Mouse (Mus musculus) limb, embryonic 10.5 days (tissue): ENCODE results near the gene Gpr137c. TPM values are rescaled to one million over a fixed set of nuclear protein-coding genes. Genes with fewer than 3 reads are reported as not detected.

Experiments
- DNase-seq: peaks from one replicate; pipeline ENCODE4 v3.0.0-alpha.2; 2017; ENCODE audit warnings: low spot score
- H3K27ac ChIP-seq: fragments of 300-500 bp; sonication (generic); 2 replicates; pipeline ENCODE4 v1.5.1; 2016; ENCODE audit warnings: mild to moderate bottlenecking
- H3K27me3 ChIP-seq: fragments of 300-500 bp; sonication (generic); 2 replicates; pipeline ENCODE4 v1.6.1; 2016; ENCODE audit warnings: low read depth, mild to moderate bottlenecking; ENCODE audit not compliant: poor library complexity, severe bottlenecking
- H3K36me3 ChIP-seq: fragments of 300-500 bp; sonication (generic); 2 replicates; pipeline ENCODE4 v1.6.1; 2016; ENCODE audit warnings: mild to moderate bottlenecking, moderate library complexity
- H3K4me1 ChIP-seq: fragments of 300-500 bp; sonication (generic); 2 replicates; pipeline ENCODE4 v1.6.1; 2016
- H3K4me3 ChIP-seq: fragments of 300-500 bp; sonication (generic); 2 replicates; pipeline ENCODE4 v1.5.1; 2016; ENCODE audit warnings: mild to moderate bottlenecking, moderate library complexity
- H3K9me3 ChIP-seq: fragments of 300-500 bp; sonication (generic); replicated peaks from 2 replicates; pipeline ENCODE4 v1.6.1; 2016; ENCODE audit warnings: mild to moderate bottlenecking
- WGBS: fragments of 180-500 bp; shearing (Covaris S2); methylation state at CpG from one replicate; pipeline ENCODE4 v1.1.7; 2016; 5-methylcytosine and 5-hydroxymethylcytosine counted together
- polyA plus RNA-seq: library from polyadenylated mRNA; unstranded; fragments of >200 nt; fragmentation: Nextera tagmentation; extraction: Ambion mirVana; gene quantifications from 2 replicates; pipeline ENCODE4 v1.2.1, GENCODE M21; 2016

Gene Gpr137c
- polyA plus RNA-seq, 1 experiment from 2014 or later = 2.1 TPM

- H3K36me3 ChIP-seq = peaks cover 22% of the 10 kb centered on the region
- WGBS = 94% methylated on average over 4 of the region's 4 CpGs
- no peaks in the 10 kb centered on the region for H3K9me3 ChIP-seq
- peaks cover 8% of the 10 kb centered on the region; the same call in 1 of the 2 replicates for H3K4me1 ChIP-seq
- DNase-seq = no peak
- no peak overlapping the region for H3K4me3 ChIP-seq
- H3K27me3 ChIP-seq = no peaks in the 10 kb centered on the region
- H3K27ac ChIP-seq = no peak overlapping the region
Measured at GRCm38 (mm10) chr14:45328072-45328713, 108.7 kb downstream of the Gpr137c start.

DNA sequence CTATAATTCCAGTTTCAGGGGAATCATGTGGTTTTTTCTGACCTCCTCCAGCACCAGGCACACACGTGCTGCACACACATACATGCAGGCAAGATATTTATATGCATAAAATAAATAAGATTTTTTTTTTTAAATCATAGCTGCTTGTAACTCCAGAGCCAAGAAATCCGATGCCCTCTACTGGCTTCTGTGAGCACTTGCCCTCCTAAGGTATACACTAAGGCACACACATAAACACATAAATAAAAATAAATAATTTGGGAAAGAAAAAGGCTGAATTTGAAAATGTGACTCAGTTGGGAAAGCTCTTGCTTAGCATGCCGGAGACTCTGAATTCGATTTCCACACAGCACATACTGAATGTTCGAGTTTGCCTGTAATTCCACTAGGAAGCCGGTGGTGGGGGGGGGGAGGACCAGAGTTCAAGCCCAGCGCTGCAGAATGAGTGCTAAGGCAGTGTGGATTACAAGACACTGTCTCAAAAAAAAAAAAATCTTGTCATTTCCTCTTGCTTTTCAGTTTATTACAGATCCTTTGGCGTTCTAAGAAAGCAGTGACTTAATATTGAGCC, 109.6 kb downstream of the Gpr137c start:
- WGBS = 13% methylated on average over 8 of the region's 8 CpGs
- Histone ChIP-seq H3K27me3 (no peaks in the 10 kb centered on the region), H3K27ac (peak overlapping the region; percentile 96)

GRCm38 (mm10) chr14:45329589-45330181, 110.2 kb downstream of the Gpr137c start, which contains the start of gene Psmc6:
TSS of gene Psmc6 (plus strand) at chr14:45329788.
- peak; percentile 97 for DNase-seq
- H3K27me3 ChIP-seq = no peaks in the 10 kb centered on the region
- under 1% methylated on average over 44 of the region's 44 CpGs for WGBS
- H3K27ac ChIP-seq = peak within 1 kb of the TSS; percentile 96
- H3K9me3 ChIP-seq = no peaks in the 10 kb centered on the region
- H3K4me1 ChIP-seq = peaks cover 8% of the 10 kb centered on the region; the same call in 1 of the 2 replicates
- peak within 1 kb of the TSS; percentile 98 for H3K4me3 ChIP-seq
- H3K36me3 ChIP-seq = peaks cover 37% of the 10 kb centered on the region

More for the DNA sequence above, 109.6 kb downstream of the Gpr137c start:
- Histone ChIP-seq H3K4me3 (peak overlapping the region; percentile 98), H3K9me3 (no peaks in the 10 kb centered on the region), H3K36me3 (peaks cover 31% of the 10 kb centered on the region), H3K4me1 (peaks cover 8% of the 10 kb centered on the region; the same call in 1 of the 2 replicates)
- DNase-seq = no peak

Other genes with a start within 250 kb of the Gpr137c start
- 0.10 TPM in 1 of 2 replicates, not detected in the other for gene Ptger2, start 231.5 kb upstream of the Gpr137c start, polyA plus RNA-seq
- gene Txndc16, start 611 bp downstream of the Gpr137c start, polyA plus RNA-seq = 8.9 and 10.6 TPM in 2 replicates
- 31.6 and 33.6 TPM in 2 replicates for gene Ero1l, start 99.1 kb downstream of the Gpr137c start, polyA plus RNA-seq
- gene Psmc6, start 110.1 kb downstream of the Gpr137c start, polyA plus RNA-seq = 201 and 203 TPM in 2 replicates
- 38.7 and 46.9 TPM in 2 replicates for gene Styx, start 131.4 kb downstream of the Gpr137c start, polyA plus RNA-seq
- gene Gnpnat1, start 185.2 kb downstream of the Gpr137c start, polyA plus RNA-seq = 61.2 and 74.4 TPM in 2 replicates